Mouse (Mus musculus): ENCODE measurements around the gene Nxph1. TPM values are rescaled to one million over a fixed set of nuclear protein-coding genes. Genes with fewer than 3 reads are reported as not detected.
A peak's percentile ranks its signal among the peaks of the same experiment; 100 is the strongest.

Nxph1 gene
- polyA plus RNA-seq, 1 experiment from 2014 or later = 31.7 TPM

GRCm38 (mm10) chr6:9069913-9070312 lies 121.7 kb downstream of the Nxph1 start:
- Histone ChIP-seq H3K4me3 (no peak overlapping the region), H3K4me1 (no peaks in the 10 kb centered on the region; the same call in 1 of the 2 replicates), H3K36me3 (no peaks in the 10 kb centered on the region), H3K27me3 (replicated peaks) (no peaks in the 10 kb centered on the region), H3K9ac (no peak overlapping the region), H3K27ac (no peak overlapping the region), H3K4me2 (replicated peaks) (no peak overlapping the region), H3K9me3 (no peaks in the 10 kb centered on the region)
- no peak for ATAC-seq (ENCODE audit: low FRiP score, low read depth)
- 75% methylated on average over 7 of the region's 7 CpGs for WGBS

GRCm38 (mm10) chr6:9076463-9076862 lies 128.2 kb downstream of the Nxph1 start:
- Histone ChIP-seq H3K36me3 (no peaks in the 10 kb centered on the region), H3K9ac (no peak overlapping the region), H3K4me1 (no peaks in the 10 kb centered on the region), H3K9me3 (no peaks in the 10 kb centered on the region), H3K27me3 (replicated peaks) (no peaks in the 10 kb centered on the region), H3K4me3 (no peak overlapping the region), H3K27ac (no peak overlapping the region), H3K4me2 (replicated peaks) (no peak overlapping the region)
- no peak for ATAC-seq (ENCODE audit: low FRiP score, low read depth)
- WGBS = 62% methylated on average over 2 of the region's 2 CpGs

GRCm38 (mm10) chr6:9077793-9078689 lies 129.8 kb downstream of the Nxph1 start:
- 74% methylated on average over 4 of the region's 4 CpGs for WGBS
- no peak for ATAC-seq (ENCODE audit: low FRiP score, low read depth)
- no peak overlapping the region for H3K27ac ChIP-seq
- H3K9ac ChIP-seq = no peak overlapping the region
- no peak overlapping the region for H3K4me2 ChIP-seq (replicated peaks)
- H3K27me3 ChIP-seq (replicated peaks) = no peaks in the 10 kb centered on the region
- H3K4me1 ChIP-seq = no peaks in the 10 kb centered on the region
- H3K36me3 ChIP-seq = no peaks in the 10 kb centered on the region
- no peaks in the 10 kb centered on the region for H3K9me3 ChIP-seq
- no peak overlapping the region for H3K4me3 ChIP-seq

- WGBS = 85% methylated on average over 3 of the region's 3 CpGs
- Histone ChIP-seq H3K27ac (no peak overlapping the region), H3K27me3 (replicated peaks) (no peaks in the 10 kb centered on the region), H3K4me1 (no peaks in the 10 kb centered on the region), H3K36me3 (no peaks in the 10 kb centered on the region), H3K9ac (no peak overlapping the region), H3K4me2 (replicated peaks) (no peak overlapping the region), H3K4me3 (no peak overlapping the region), H3K9me3 (no peaks in the 10 kb centered on the region)
- no peak for ATAC-seq (ENCODE audit: low FRiP score, low read depth)
Measured at GRCm38 (mm10) chr6:9083851-9084250, 135.6 kb downstream of the Nxph1 start.

GRCm38 (mm10) chr6:9097345-9097744 lies 149.1 kb downstream of the Nxph1 start:
- no peak overlapping the region for H3K9ac ChIP-seq
- no peaks in the 10 kb centered on the region for H3K36me3 ChIP-seq
- H3K27me3 ChIP-seq (replicated peaks) = no peaks in the 10 kb centered on the region
- 82% methylated on average over 2 of the region's 2 CpGs for WGBS
- no peak for ATAC-seq (ENCODE audit: low FRiP score, low read depth)
- H3K4me3 ChIP-seq = no peak overlapping the region
- H3K9me3 ChIP-seq = no peaks in the 10 kb centered on the region
- H3K27ac ChIP-seq = no peak overlapping the region
- H3K4me1 ChIP-seq = no peaks in the 10 kb centered on the region
- H3K4me2 ChIP-seq (replicated peaks) = no peak overlapping the region

- H3K27ac ChIP-seq = no peak overlapping the region
- no peaks in the 10 kb centered on the region for H3K4me1 ChIP-seq
- H3K4me2 ChIP-seq (replicated peaks) = no peak overlapping the region
- H3K9me3 ChIP-seq = no peaks in the 10 kb centered on the region
- H3K36me3 ChIP-seq = no peaks in the 10 kb centered on the region
- H3K27me3 ChIP-seq (replicated peaks) = no peaks in the 10 kb centered on the region
- no peak overlapping the region for H3K4me3 ChIP-seq
- ATAC-seq (ENCODE audit: low FRiP score, low read depth) = no peak
- no peak overlapping the region for H3K9ac ChIP-seq
Measured at GRCm38 (mm10) chr6:9107366-9107765, 159.1 kb downstream of the Nxph1 start.

- ATAC-seq (ENCODE audit: low FRiP score, low read depth) = no peak
- WGBS = 79% methylated on average over 2 of the region's 2 CpGs
- no peak overlapping the region for H3K4me3 ChIP-seq
Measured at GRCm38 (mm10) chr6:9119136-9119535, 170.9 kb downstream of the Nxph1 start.

GRCm38 (mm10) chr6:9124321-9124914 lies 176.2 kb downstream of the Nxph1 start:
- Histone ChIP-seq H3K9ac (no peak overlapping the region), H3K27me3 (replicated peaks) (no peaks in the 10 kb centered on the region), H3K4me2 (replicated peaks) (no peak overlapping the region), H3K4me3 (no peak overlapping the region), H3K36me3 (no peaks in the 10 kb centered on the region), H3K4me1 (no peaks in the 10 kb centered on the region), H3K9me3 (no peaks in the 10 kb centered on the region), H3K27ac (no peak overlapping the region)
- WGBS = 84% methylated on average over 12 of the region's 12 CpGs
- no peak for ATAC-seq (ENCODE audit: low FRiP score, low read depth)

More at GRCm38 (mm10) chr6:9119136-9119535, 170.9 kb downstream of the Nxph1 start:
- H3K4me1 ChIP-seq = no peaks in the 10 kb centered on the region
- no peaks in the 10 kb centered on the region for H3K9me3 ChIP-seq
- no peak overlapping the region for H3K4me2 ChIP-seq (replicated peaks)
- H3K27me3 ChIP-seq (replicated peaks) = no peaks in the 10 kb centered on the region
- no peaks in the 10 kb centered on the region for H3K36me3 ChIP-seq
- H3K9ac ChIP-seq = no peak overlapping the region
- no peak overlapping the region for H3K27ac ChIP-seq

GRCm38 (mm10) chr6:9133589-9134279 lies 185.5 kb downstream of the Nxph1 start:
- Histone ChIP-seq H3K27me3 (replicated peaks) (no peaks in the 10 kb centered on the region), H3K4me1 (no peaks in the 10 kb centered on the region), H3K27ac (no peak overlapping the region), H3K36me3 (no peaks in the 10 kb centered on the region), H3K4me2 (replicated peaks) (no peak overlapping the region), H3K4me3 (no peak overlapping the region), H3K9ac (no peak overlapping the region), H3K9me3 (no peaks in the 10 kb centered on the region)
- WGBS = 73% methylated on average over 3 of the region's 3 CpGs
- no peak for ATAC-seq (ENCODE audit: low FRiP score, low read depth)

- H3K4me1 ChIP-seq = 0 out of 2 replicates have a peak, but pooled peaks cover 2% of the 10 kb centered on the region
- H3K4me2 ChIP-seq (replicated peaks) = no peak overlapping the region
- no peaks in the 10 kb centered on the region for H3K9me3 ChIP-seq
- no peak overlapping the region for H3K9ac ChIP-seq
- no peak overlapping the region for H3K4me3 ChIP-seq
- no peak for ATAC-seq (ENCODE audit: low FRiP score, low read depth)
- H3K36me3 ChIP-seq = no peaks in the 10 kb centered on the region
- no peaks in the 10 kb centered on the region for H3K27me3 ChIP-seq (replicated peaks)
- no peak overlapping the region for H3K27ac ChIP-seq
Measured at GRCm38 (mm10) chr6:9147966-9148365, 199.7 kb downstream of the Nxph1 start.

- H3K27me3 ChIP-seq (replicated peaks) = no peaks in the 10 kb centered on the region
- H3K36me3 ChIP-seq = no peaks in the 10 kb centered on the region
- no peak overlapping the region for H3K4me3 ChIP-seq
- no peak overlapping the region for H3K4me2 ChIP-seq (replicated peaks)
- H3K4me1 ChIP-seq = 0 out of 2 replicates have a peak, but pooled peaks cover 2% of the 10 kb centered on the region
- 33% methylated on average over 1 of the region's 1 CpGs for WGBS
- peak; percentile 73 for ATAC-seq (ENCODE audit: low FRiP score, low read depth)
- no peak overlapping the region for H3K9ac ChIP-seq
- H3K9me3 ChIP-seq = no peaks in the 10 kb centered on the region
- H3K27ac ChIP-seq = no peak overlapping the region
Measured at GRCm38 (mm10) chr6:9149791-9150190, 201.6 kb downstream of the Nxph1 start.

- 68% methylated on average over 2 of the region's 2 CpGs for WGBS
- Histone ChIP-seq H3K27ac (no peak overlapping the region), H3K9ac (no peak overlapping the region), H3K4me3 (no peak overlapping the region), H3K4me1 (no peaks in the 10 kb centered on the region), H3K27me3 (replicated peaks) (no peaks in the 10 kb centered on the region), H3K36me3 (no peaks in the 10 kb centered on the region), H3K9me3 (no peaks in the 10 kb centered on the region), H3K4me2 (replicated peaks) (no peak overlapping the region)
- no peak for ATAC-seq (ENCODE audit: low FRiP score, low read depth)
Measured at GRCm38 (mm10) chr6:9159191-9159590, 211.0 kb downstream of the Nxph1 start.

Data from neural tube, embryonic 12.5 days (tissue).